Mouse (Mus musculus): ENCODE results near the gene Cables2.
A peak's percentile ranks its signal among the peaks of the same experiment; 100 is the strongest.

Gene Cables2

DNA sequence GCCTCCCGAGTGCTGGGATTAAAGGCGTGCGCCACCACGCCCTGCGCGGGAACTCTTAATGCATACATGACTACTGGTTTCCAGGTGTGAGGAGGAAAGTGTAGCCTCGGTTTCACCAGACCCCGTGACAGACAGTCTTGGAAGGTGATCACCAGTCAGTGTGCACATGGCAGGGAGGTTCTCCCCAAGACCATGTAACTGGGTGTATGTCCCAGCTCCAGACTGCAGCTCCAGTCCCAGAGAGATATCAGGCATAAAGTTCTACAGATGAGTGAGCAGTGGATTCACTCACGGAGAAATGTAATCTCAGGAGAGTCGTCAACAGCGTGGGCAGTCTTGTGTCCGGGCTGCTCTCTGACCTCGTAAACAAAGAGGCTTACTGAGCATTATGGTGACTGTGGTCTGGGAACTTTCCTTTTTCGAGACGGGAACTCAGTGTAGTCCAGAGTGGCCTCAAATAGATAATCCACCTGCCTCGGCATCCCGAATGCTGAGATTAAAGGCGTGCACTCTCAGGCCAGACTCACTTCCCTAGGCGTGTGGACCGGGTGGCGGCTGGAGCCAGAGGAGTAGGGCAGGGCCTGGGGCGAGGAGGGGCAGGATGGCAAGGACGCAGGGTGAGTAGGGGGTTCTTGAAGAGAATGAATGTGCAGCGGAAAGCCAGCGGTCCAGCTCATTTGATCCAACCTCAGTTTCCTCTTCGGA, 16.8 kb downstream of the Cables2 start:
- DNase-seq (ENCODE audit: inconsistent age in 2 of 2, low spot score in 1 of 2) = no peak

DNA sequence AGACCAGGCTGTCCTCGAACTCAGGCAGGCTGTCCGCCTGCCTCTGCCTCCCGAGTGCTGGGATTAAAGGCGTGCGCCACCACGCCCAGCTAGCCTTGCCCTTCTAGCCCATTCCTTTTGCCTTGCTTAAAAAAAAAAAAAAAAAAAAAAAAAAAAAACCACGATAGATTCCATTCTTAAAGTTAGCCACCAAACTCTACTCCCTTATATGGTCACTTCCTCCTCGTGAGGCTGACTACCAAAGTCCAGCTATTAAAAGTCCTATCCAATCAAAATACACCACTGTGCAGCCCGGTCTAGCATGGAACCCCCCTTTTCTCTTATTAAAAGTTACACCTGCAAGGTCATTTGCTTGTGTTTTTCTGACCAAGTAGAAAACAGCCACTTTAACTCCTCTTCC, 17.6 kb downstream of the Cables2 start:
- DNase-seq (ENCODE audit: inconsistent age in 2 of 2, low spot score in 1 of 2) = no peak

DNA sequence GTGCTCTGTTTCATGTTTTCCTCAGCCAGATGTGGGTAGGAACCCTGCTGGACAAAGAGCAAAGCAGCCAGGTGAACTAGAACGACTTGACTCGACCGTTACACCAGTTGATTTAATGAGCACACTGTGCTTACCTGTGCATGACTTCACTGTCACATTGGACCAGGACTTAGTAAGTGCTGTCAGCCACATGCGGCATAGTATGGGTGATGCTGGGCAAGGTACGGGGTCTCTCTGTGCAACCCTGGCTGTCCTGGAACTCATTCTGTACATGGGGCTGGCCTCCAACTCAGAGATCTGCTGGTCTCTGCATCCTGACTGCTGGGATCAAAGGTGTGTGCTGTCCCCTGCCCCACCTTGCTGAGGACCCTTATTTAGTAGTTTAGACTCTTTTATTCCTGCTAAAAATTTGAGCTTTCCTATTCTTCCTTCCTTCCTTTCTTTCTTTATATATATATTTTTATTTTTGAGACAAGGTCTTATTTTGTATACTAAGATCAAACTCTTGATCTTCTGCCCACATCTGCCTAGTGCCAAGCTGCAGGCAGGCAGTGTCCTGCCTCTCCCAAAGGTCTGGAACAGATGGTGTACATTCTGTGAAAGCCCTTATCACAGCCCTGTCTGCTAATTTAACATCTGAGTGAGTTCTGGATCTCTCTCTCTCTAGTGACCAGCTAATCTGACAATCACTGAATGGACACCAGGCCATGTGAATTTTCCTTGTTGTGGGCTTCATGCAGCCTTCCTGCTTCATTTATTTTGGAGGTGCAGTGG, 18.7 kb downstream of the Cables2 start:
- DNase-seq (ENCODE audit: inconsistent age in 2 of 2, low spot score in 1 of 2) = no peak

DNA sequence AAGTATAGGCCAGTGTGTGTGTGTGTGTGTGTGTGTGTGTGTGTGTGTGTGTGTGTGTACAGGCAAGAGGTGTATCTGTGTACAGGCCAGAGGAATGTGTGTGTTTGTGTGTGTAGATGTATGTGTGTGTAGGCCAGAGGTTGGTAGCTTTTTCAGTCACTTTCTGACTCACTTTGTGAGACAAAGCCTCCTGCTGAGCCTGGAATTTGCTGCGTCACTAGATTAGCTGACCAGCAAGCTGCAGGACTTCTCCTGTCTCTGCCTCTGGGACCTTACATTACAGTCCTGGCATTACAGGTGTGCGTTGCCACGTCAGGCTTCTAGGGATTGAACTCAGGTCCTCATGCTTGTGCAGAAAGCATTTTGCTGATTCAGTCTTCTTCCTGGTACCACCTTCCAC, 21.5 kb downstream of the Cables2 start:
- no peak for DNase-seq (ENCODE audit: inconsistent age in 2 of 2, low spot score in 1 of 2)

DNA sequence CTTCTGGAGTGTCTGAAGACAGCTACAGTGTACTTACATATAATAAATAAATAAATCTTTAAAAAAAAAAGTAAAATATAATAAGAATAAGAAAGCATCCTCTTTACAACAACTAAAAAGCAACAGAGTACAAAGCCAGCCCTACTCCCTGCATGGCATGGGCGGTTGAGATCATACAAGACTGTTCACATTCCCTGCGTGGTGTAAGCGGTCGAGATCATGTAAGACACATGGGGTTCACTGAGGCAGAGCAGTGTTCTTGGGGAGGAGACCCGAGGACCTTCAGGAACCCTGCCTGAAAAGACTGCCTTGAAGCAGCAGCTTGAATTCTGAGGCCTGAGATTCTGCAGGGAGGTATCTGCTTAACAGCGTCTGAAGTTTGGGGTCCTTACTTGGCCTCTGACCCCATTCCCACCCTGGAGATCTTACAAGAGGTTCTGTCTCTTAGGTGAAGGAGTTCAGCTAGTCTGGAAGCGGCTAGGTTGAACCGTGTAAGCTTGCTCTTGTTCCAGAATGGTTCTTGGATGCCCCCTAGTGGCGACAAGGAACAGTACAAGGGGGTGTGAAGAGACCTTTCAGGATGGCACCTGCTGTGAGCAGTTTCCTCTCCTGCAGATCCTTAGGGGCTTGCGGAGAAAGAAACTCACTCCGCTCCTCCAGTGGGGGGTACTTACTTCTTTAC, 22.2 kb downstream of the Cables2 start:
- DNase-seq (ENCODE audit: inconsistent age in 2 of 2, low spot score in 1 of 2) = peak; percentile 82 to 94

DNA sequence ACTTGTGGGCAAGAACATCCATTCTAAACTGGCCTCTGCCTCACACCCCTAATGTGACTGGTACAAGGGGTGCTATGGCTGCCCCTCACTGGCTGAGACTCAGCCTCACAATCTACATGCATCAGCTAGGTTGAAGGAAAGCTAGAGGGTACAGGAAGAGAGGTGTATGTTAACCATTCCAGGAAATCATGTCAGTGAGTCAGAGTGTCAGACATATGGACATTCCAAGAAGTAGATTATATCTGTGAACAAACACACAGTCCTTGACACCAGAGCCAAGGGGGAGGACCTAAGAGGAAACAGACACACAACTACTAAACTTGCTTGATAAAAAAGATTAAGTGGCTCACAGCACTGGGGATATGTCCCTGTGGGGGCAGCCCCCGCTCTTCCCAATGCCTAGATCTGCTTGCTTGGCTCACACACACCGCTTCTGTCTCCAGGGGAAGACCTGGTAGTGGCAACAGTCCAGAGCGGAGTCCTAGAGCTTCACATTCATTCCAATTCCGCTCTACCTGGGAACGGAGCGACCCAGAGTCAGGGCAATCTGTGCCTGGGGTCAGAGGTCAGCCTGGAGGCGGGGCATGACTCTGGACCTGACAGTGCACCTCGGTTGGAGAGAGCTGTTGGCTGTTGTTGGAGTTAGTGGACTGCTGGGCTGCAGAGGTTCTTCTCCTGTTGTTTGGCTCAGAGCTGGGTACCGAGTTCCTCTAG, 24.2 kb downstream of the Cables2 start:
- peak in 1 of 2 experiments; percentile 47 for DNase-seq (ENCODE audit: inconsistent age in 2 of 2, low spot score in 1 of 2)

DNA sequence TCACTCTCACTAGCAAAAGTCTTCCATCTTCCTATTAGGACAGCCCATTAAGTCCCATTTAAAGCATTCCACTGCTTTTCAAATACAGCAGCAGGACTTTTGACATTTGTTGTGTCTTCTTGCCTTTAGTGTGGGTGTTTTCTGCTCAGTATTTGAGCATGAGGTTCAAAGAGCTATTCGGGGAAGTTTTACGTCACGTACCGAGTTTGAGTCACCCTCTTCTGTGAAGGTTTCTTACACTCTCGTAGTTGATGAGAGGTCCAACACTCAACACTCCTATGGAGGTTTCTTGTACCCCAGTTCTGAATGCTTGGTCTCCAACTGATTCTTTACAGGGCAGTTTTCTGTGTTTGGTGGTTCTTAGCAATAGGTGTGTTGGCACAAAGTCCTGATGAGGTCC, 25.4 kb downstream of the Cables2 start:
- no peak for DNase-seq (ENCODE audit: inconsistent age in 2 of 2, low spot score in 1 of 2)

DNA sequence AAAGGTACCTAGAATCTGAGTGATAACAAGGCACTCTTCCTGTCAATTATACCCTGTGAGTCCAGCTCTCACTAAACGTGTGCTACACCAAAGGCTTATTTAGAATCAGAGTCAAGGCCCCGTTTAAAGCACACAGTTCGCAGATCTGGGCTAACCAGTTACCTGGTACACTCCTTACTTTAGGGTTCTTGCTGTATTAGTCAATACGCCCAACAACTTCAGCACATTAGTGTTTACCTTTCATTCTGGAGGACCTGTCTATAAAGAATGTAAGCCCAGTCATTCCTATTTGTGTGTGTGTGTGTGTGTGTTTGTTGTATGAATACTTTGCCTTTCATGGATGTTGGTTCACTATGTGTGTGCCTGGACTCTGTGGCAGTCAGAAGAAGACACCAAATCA, 30.2 kb downstream of the Cables2 start:
- no peak for DNase-seq (ENCODE audit: inconsistent age in 2 of 2, low spot score in 1 of 2)

DNA sequence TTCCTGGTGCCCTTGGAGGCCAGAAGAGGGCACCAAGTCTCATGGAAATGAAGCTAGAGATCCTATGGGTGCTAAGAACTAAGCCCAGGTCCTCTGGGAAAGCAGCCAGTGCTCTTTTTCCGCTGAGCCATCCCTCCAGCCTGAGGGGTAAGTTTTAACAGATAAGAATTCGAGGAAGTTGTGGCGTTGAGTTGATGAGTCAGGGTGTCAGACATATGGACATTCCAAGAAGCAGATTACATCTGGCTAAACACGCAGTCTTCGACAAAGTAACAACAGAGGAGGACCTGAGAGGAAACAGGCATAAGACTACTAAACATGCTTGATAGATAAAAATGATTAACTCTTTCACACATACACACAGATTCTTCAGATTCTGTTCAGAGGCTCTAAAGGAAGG, 34.7 kb downstream of the Cables2 start:
- DNase-seq (ENCODE audit: inconsistent age in 2 of 2, low spot score in 1 of 2) = no peak

DNA sequence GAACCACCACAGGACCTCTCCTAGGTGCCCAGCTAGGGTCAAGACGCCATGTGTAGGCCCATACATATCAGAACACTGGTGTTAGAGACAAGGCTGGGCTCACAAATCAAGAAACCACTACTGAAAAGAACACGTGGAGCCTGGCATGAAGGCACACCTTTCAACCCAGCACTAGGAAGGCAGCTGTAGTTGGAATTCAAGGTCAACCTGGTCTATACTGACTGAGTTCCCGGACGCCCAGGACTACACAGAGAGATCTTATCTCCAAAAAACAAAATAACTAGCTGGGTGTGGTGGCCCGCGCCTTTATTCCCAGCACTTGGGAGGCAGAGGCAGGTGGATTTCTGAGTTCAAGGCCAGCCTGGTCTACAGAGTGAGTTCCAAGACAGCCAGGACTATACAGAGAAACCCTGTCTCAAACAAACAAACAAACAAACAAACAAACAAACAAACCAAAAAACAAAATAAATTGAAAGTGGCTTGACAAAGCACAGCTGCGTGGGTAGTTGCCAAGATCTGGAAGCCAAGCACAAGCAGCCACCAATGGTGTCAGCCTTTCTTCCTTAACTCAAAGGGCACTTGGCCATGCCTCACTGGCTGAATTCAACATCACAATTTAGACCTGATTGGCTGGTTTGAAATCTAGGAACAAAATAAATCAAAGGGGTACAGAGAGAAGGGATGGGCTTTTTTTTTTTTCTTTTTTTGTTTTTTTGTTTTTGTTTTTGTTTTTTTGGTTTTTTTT, 35.5 kb downstream of the Cables2 start:
- DNase-seq (ENCODE audit: inconsistent age in 2 of 2, low spot score in 1 of 2) = no peak

DNA sequence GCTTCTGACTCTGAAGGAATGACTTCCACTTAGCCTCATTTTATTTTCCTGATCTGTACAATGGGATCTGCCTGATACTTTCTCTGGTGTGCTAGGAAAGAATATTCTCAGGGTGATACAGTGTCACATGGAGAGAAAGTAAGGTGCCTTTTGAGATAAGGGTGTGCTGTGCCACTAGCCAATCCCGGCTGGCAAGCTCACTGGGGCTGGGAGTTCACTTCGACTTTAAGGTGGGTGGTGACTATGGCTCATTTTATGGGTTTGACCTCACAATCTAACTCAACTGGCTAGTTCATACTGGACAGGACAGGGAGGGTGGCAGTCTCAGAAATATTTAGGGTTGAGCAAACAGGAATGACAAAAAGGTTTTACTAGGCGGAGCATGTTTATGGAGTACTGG, 36.4 kb downstream of the Cables2 start:
- no peak for DNase-seq (ENCODE audit: inconsistent age in 2 of 2, low spot score in 1 of 2)

DNA sequence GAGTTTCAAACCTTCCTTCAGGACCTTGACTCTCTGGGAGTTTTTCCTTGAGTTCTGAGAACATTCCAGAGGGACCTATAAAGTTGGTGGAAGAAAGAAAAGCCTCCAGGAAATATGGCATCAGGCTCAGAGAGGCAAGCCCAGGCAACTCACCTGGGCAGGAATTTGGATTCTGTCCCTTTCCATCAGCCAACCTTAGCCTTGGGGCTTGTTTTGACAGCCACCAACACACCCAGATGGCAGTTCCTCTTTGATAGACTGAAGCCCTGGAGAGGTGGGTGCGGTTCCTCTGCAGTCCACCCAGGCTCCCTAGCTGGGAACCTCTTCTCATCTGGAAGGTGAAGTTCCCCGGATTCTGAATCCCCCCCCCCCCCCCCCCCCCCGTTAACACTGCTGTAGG, 36.8 kb downstream of the Cables2 start:
- no peak for DNase-seq (ENCODE audit: inconsistent age in 2 of 2, low spot score in 1 of 2)

DNA sequence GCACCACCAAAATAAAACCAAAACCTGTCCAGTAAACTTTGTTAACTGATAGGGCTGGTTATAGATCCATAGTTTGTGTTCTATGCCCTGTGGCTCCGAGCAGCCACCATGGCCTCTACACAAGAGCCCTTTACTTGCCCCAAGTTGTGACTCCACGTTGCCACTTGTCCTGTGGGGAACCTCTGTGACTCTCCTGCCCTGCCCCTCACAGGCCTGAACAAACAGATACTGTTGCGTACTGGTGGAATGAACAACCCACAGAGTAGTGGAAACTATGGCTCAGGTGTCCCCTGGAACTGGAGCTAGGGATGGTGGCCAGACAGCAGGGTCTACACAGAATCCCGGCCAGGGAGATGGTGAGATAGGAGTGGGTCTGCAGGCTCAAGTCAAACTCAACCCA, 37.5 kb downstream of the Cables2 start:
- no peak for DNase-seq (ENCODE audit: inconsistent age in 2 of 2, low spot score in 1 of 2)

DNA sequence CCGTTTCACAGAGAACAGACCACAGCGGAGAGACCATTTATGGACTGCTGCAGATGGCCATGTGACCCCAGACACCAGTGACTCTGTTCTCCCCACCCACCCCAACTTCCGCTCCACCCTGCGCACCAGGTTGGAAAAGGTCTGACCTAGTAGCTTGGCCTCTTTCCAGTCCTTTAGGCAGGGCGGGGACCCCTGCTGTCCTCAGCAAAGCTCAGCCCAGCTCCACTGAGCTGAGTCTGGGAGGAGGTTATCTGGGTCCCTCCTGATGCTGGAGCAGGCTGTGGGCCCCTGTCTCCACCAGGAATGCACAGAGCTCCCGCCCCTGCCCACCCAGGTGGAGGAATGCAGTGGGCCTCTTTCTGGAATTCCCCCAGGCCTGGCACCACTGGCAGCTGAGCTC, 38.3 kb downstream of the Cables2 start:
- DNase-seq (ENCODE audit: inconsistent age in 2 of 2, low spot score in 1 of 2) = no peak

DNA sequence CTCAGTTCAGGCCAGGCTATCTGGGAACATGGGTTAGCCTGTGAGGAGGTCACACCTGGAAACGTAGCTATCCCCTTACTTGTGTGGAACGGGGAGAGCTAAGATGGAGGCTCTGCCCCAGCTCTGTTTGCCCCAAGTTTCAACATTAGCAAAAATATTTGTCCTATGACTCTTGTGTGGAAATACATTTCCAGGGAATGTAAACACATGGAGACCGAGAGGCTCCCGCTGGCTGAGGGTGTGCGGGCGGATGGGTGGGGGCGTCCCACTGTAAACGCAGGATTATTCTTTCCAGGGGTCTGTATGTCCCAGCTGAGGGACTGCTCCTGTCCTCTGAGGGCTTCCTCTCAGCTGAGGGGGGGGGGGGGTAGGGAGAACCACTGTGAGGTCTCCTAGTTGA, 38.9 kb downstream of the Cables2 start:
- no peak for DNase-seq (ENCODE audit: inconsistent age in 2 of 2, low spot score in 1 of 2)

DNA sequence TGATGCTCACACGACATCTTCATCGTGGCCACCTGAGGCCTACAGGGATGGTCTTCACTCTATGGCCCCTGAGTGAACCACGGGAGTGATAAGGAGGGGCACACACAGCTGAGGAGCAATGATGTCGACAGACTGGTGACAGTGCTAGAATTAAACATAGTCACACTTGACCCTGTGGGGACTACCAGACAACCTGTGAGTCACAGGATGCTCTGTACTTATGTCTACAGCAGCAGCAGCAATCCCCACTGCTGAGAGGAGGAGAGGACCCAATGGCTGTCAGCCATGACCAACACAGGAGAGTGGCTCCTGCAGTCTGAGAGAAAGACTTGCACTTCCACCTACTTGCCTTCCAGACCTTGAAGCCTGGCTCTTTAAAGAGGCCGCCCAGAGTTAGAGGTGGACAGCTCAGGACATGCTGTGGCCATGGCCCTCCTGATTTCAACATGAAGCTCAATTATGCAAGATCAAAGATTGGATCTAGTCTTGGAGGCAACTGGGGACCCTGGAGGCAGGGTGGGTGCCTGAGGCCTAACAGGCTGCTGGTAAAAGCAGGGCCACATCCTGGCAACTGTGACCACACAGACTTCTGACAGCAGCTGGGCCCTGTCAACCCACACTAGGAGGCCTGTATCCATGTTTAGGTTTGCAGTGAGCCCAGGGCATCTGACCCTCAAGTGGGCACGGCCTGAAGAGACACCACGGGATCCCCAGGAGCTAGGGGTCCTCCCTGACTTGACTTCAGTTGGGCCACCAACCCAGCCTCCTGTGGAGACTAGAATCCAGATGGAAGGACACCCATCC, 40.0 kb downstream of the Cables2 start:
- peak in 1 of 2 experiments; percentile 81 for DNase-seq (ENCODE audit: inconsistent age in 2 of 2, low spot score in 1 of 2)

DNA sequence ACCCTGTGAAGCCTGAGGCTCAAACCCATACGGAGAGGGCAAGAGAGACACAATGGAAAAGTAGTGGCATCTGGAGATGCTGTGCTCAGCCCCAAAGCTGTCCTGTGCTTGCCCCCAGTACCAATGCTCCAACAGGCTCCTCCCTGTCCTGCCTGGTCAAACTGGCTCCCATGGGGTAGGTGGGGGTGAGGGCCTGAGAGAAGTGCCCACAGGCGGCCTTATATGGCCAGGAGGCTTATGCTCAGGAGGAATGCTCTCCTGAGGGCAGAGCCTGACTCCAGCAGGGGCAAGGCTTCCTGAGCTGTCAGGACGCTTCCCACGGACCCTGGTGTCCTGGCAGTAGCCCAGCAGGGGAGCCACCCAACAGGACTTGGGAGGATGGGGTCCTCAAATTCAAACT, 42.8 kb downstream of the Cables2 start:
- peak in 1 of 2 experiments; percentile 25 for DNase-seq (ENCODE audit: inconsistent age in 2 of 2, low spot score in 1 of 2)

DNA sequence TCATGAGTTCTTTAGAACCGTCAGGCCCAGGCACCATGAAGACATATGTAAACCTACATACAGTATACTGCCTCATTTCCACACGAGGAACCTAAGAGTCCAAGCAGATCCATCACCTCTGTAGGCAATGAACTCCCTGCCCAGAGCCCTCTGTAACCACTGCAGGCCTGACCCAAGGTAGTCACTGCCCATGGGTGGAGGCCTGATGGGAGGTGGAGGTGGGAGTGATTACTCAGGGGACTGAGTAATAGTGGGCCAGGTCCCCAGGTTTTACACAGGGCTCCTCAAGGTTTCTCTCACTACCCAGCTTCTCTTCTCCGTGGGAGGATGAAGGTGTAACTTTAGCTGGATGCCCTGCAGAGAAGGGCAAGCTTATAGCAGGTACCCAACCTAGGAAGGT, 44.2 kb downstream of the Cables2 start:
- DNase-seq (ENCODE audit: inconsistent age in 2 of 2, low spot score in 1 of 2) = no peak

DNA sequence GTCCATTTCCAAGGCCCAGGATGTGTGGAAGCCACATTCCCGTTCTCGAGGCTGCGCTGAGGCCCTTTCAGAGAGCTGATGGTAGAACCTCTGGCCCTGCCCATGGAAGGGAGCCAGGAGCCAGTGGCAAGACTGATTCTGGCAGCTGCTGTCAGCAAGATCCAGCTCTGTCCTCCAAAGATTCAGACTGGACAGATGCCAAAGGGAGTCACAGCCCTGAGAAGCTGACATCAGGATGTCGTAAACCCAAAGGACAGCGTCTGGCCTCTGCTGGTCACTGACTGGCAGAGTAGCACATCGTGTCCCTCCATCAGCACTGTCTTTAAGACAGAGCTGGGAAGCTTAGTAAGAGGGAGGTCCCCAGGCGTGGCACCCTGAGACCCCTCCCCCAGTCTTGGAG, 44.7 kb downstream of the Cables2 start:
- peak; percentile 93 to 96 for DNase-seq (ENCODE audit: inconsistent age in 2 of 2, low spot score in 1 of 2)

DNA sequence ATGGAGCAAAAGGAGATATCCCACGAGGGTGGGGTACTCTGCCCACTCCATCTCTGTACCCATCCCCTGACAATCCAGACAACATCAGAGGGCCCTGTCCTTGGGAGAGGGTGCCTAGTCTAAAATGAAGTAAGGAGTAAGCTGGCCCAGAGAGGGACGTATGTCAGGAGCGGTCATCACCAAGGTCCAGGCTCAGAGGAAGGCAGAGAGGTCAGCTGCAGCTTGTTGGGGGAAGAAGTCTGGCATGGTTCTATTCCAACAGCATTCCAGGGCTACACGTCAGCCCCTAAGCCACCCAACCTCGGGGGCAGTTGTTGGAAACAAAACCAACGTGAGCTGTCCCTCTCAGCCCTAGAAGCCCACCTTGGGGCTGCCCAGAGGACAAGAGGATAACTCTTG, 45.2 kb downstream of the Cables2 start:
- DNase-seq (ENCODE audit: inconsistent age in 2 of 2, low spot score in 1 of 2) = no peak

Measured in adrenal gland, adult (tissue).